Mouse (Mus musculus) liver, embryonic 14.5 days (tissue): ENCODE data around the gene Prn.

ENCODE experiments used
- CTCF ChIP-seq: IDR thresholded peaks from 2 replicates; pipeline ENCODE4 v1.5.1; 2016; ENCODE audit warnings: antibody characterized with exemption, low read depth, control low read depth
- EP300 ChIP-seq: IDR thresholded peaks from 2 replicates; pipeline ENCODE4 v1.6.1; 2016; ENCODE audit warnings: antibody characterized with exemption, low read depth

GRCm38 (mm10) chr2:131988550-131988949 lies 78.8 kb downstream of the Prn start:
- TF ChIP-seq CTCF (no peak), EP300 (no peak)
